Mouse (Mus musculus) lung, postnatal 0 days (tissue): ENCODE data around the gene Mtrf1l.

Experiments used
- CTCF ChIP-seq: IDR thresholded peaks from 2 replicates; pipeline ENCODE4 v1.5.1; 2016; ENCODE audit warnings: antibody characterized with exemption, mild to moderate bottlenecking
- EP300 ChIP-seq: IDR thresholded peaks from 2 replicates; pipeline ENCODE4 v1.6.1; 2016; ENCODE audit warnings: antibody characterized with exemption, mild to moderate bottlenecking, control low read depth

DNA sequence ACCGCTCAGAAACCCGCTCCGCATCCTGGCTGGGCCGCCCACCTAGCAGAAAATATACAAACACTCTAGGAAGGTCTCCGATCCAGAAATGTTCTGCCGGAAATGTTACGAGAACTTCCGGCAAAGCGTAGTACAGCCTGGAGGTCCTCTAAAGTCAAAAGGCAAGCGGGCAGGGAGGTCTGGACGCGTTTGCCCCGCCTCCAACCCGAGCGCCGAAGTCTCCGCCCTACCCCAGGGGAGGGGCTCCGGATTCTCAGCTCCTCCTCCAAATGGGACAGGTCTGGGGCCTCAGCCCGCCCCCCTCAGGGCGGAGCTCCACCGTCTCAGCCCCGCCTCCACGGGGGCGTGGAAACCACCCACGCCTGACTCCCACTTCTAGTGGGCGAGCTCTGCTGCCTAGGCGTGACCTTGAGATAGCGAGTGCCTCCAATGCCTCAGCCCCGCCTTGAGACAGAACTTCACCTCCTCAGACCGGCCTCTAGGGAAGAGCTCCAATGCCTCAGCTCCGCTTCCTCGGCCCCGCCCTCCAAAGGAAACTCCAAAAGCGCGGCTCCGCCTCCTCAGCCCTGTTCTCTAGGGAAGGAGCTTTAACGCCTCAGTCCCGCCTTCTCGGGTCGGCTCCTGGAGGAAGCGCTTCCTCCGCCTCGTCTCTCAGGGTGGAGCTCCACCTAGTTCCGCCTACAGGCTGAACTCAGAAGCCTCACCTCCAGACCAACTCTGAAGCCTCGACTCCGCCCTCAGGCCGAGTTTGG is at the start of gene Mtrf1l:
- peak; percentile 34 for TF ChIP-seq CTCF
- peak; percentile 12; the same call in 1 of the 2 replicates for TF ChIP-seq EP300
